Mouse (Mus musculus) cortical plate, adult 2 months (tissue): ENCODE data around the gene Cyba.

Experiments used
- CTCF ChIP-seq: fragments of 200-500 bp; IDR thresholded peaks from 2 replicates; pipeline ENCODE4 v1.5.1; 2011; ENCODE audit warnings: mild to moderate bottlenecking, control low read depth, low read length; ENCODE audit not compliant: insufficient read depth; ENCODE audit errors: extremely low read depth
- POLR2A ChIP-seq: fragments of 200-500 bp; IDR thresholded peaks from 2 replicates; pipeline ENCODE4 v1.6.1; 2011; ENCODE audit warnings: mild to moderate bottlenecking, low read length, control low read depth; ENCODE audit not compliant: insufficient read depth; ENCODE audit errors: extremely low read depth

DNA sequence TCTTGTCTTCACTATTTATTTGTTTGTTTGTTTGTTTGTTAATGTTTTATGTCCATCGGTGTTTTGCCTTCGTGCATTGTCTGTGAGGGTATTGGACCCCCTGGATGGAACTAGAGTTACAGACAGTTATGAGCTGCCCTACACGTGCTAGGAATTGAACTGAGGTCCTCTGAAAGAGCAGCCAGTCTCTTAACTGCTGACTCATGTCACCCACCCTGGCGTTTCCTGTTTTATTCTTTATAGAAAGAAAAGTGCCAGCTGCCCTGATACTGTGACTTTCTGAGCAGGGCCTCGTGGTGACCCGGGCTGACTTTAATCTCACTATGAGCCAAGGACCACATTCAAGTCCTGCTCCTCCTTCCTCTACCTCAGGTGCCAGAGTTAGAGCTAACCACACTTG is 17.2 kb downstream of the Cyba start:
- TF ChIP-seq CTCF, result no peak
- TF ChIP-seq POLR2A, result no peak
